Mouse (Mus musculus) frontal cortex, postnatal 10 days (tissue): ENCODE measurements around the gene Grb14.
A peak's percentile ranks its signal among the peaks of the same experiment; 100 is the strongest.

Experiments
- DNase-seq, 2 experiments: peaks; one replicate each; pipeline ENCODE4 v3.0.0; 2022; ENCODE audit warnings: low spot score in 2 of 2, mixed read lengths in 1 of 2

Grb14 gene

GRCm38 (mm10) chr2:64974549-64974948 lies 50.2 kb downstream of the Grb14 start:
- no peak for DNase-seq

- no peak for DNase-seq
These were observed 50.9 kb downstream of the Grb14 start for GRCm38 (mm10) chr2:64973819-64974441.

GRCm38 (mm10) chr2:64973125-64973524 lies 51.7 kb downstream of the Grb14 start:
- DNase-seq, result no peak

- no peak for DNase-seq
These were observed 53.0 kb downstream of the Grb14 start for GRCm38 (mm10) chr2:64971828-64972227.

GRCm38 (mm10) chr2:64970992-64971391 lies 53.8 kb downstream of the Grb14 start:
- DNase-seq, result no peak

- DNase-seq, result no peak
These were observed 57.8 kb downstream of the Grb14 start for GRCm38 (mm10) chr2:64966893-64967444.

GRCm38 (mm10) chr2:64966323-64966722 lies 58.5 kb downstream of the Grb14 start:
- no peak for DNase-seq

- no peak for DNase-seq
These were observed 59.4 kb downstream of the Grb14 start for GRCm38 (mm10) chr2:64965227-64965864.

GRCm38 (mm10) chr2:64962196-64962595 lies 62.6 kb downstream of the Grb14 start:
- DNase-seq, result no peak

GRCm38 (mm10) chr2:64961381-64961780 lies 63.4 kb downstream of the Grb14 start:
- DNase-seq, result no peak

- no peak for DNase-seq
These were observed 65.1 kb downstream of the Grb14 start for GRCm38 (mm10) chr2:64959657-64960056.

GRCm38 (mm10) chr2:64955441-64955840 lies 69.3 kb downstream of the Grb14 start:
- DNase-seq, result no peak

- DNase-seq, result no peak
These were observed 75.6 kb downstream of the Grb14 start for GRCm38 (mm10) chr2:64949210-64949609.

- peak; percentile 22 to 28 for DNase-seq
These were observed 76.2 kb downstream of the Grb14 start for GRCm38 (mm10) chr2:64948418-64949169.

GRCm38 (mm10) chr2:64947484-64947883 lies 77.3 kb downstream of the Grb14 start:
- DNase-seq, result no peak

GRCm38 (mm10) chr2:64920879-64921278 lies 103.9 kb downstream of the Grb14 start:
- DNase-seq, result no peak

GRCm38 (mm10) chr2:64915448-64915847 lies 109.3 kb downstream of the Grb14 start:
- DNase-seq, result peak; percentile 16 to 19

GRCm38 (mm10) chr2:64904877-64905276 lies 119.9 kb downstream of the Grb14 start:
- no peak for DNase-seq

- no peak for DNase-seq
These were observed 126.9 kb downstream of the Grb14 start for GRCm38 (mm10) chr2:64897844-64898243.

- DNase-seq, result no peak
These were observed 131.6 kb downstream of the Grb14 start for GRCm38 (mm10) chr2:64893233-64893632.

- no peak for DNase-seq
These were observed 137.6 kb downstream of the Grb14 start for GRCm38 (mm10) chr2:64887098-64887757.

GRCm38 (mm10) chr2:64885696-64886095 lies 139.1 kb downstream of the Grb14 start:
- peak in 1 of 2 experiments; percentile 8 for DNase-seq
